Comparison of ENCODE assay signal across 8 mouse cellular contexts in genomic region chr11:119036934-119037779, GRCm38 (mm10). TPM values are rescaled to one million over a fixed set of nuclear protein-coding genes. Genes with fewer than 3 reads are reported as not detected.
DNase-seq lines count a peak whose midpoint lies in the region; ATAC-seq and TF ChIP-seq lines count a peak whose summit lies in the region.

No protein-coding gene starts in this region.

- 2% methylated on average over 57 of the region's 57 CpGs for WGBS in lung, embryonic 14.5 days
- WGBS in embryonic facial prominence, embryonic 12.5 days: under 1% methylated on average over 57 of the region's 57 CpGs
- WGBS in hindbrain, embryonic 13.5 days: 3% methylated on average over 57 of the region's 57 CpGs

- H3K9me3 ChIP-seq in lung, embryonic 14.5 days (ENCODE audit: low read depth, low read length): no peaks in the 10 kb centered on the region
- no peaks in the 10 kb centered on the region for H3K9me3 ChIP-seq in embryonic facial prominence, embryonic 12.5 days
- no peaks in the 10 kb centered on the region for H3K9me3 ChIP-seq in hindbrain, embryonic 13.5 days

- peaks cover 9% of the 10 kb centered on the region; the same call in 1 of the 2 replicates for H3K36me3 ChIP-seq in lung, embryonic 14.5 days (ENCODE audit: insufficient read depth)
- peaks cover 8% of the 10 kb centered on the region for H3K36me3 ChIP-seq in embryonic facial prominence, embryonic 12.5 days
- peaks cover 7% of the 10 kb centered on the region for H3K36me3 ChIP-seq in hindbrain, embryonic 13.5 days

- H3K9ac ChIP-seq in lung, embryonic 14.5 days: peak overlapping the region; percentile 53
- peak overlapping the region; percentile 63 for H3K9ac ChIP-seq in embryonic facial prominence, embryonic 12.5 days
- H3K9ac ChIP-seq in hindbrain, embryonic 13.5 days: peak overlapping the region; percentile 68

- H3K27ac ChIP-seq in lung, embryonic 14.5 days (ENCODE audit: low read depth): no peak overlapping the region
- no peak overlapping the region for H3K27ac ChIP-seq in embryonic facial prominence, embryonic 12.5 days
- no peak overlapping the region for H3K27ac ChIP-seq in hindbrain, embryonic 13.5 days

- intact Hi-C loops in left cerebral cortex, postnatal 25 days (cut with DNase I): no loop called here

- DNase-seq in lung, embryonic 14.5 days: peak; percentile 65
- no peak for DNase-seq in lung, postnatal 25 days (ENCODE audit: low spot score)
- peak; percentile 61 for DNase-seq in lung, postnatal 10 days
- DNase-seq in spleen, postnatal 14 days (ENCODE audit: low spot score in 2 of 2): no peak
- DNase-seq in left cerebral cortex, postnatal 25 days (ENCODE audit: low spot score in 2 of 2): no peak
- DNase-seq in gastrocnemius, adult 18-20 months (ENCODE audit: low spot score): no peak

- peaks cover 66% of the 10 kb centered on the region for H3K27me3 ChIP-seq in lung, embryonic 14.5 days (ENCODE audit: insufficient read depth, low read length)
- peaks cover 54% of the 10 kb centered on the region for H3K27me3 ChIP-seq in embryonic facial prominence, embryonic 12.5 days
- H3K27me3 ChIP-seq in hindbrain, embryonic 13.5 days: peaks cover 74% of the 10 kb centered on the region

- no peak for ATAC-seq in lung, embryonic 14.5 days (ENCODE audit: insufficient read depth)
- ATAC-seq in embryonic facial prominence, embryonic 12.5 days (ENCODE audit: insufficient number of reproducible peaks, insufficient read depth, low FRiP score, low TSS enrichment): no peak
- ATAC-seq in hindbrain, embryonic 13.5 days (ENCODE audit: low FRiP score): no peak

- peak overlapping the region; percentile 47 for H3K4me3 ChIP-seq in lung, embryonic 14.5 days (ENCODE audit: low read depth, low read length)
- H3K4me3 ChIP-seq in embryonic facial prominence, embryonic 12.5 days: peak overlapping the region; percentile 47
- H3K4me3 ChIP-seq in hindbrain, embryonic 13.5 days: peak overlapping the region; percentile 43

- H3K4me2 ChIP-seq in lung, embryonic 14.5 days: peak overlapping the region; percentile 94
- peak overlapping the region; percentile 91 for H3K4me2 ChIP-seq in embryonic facial prominence, embryonic 12.5 days (replicated peaks)
- peak overlapping the region; percentile 70 for H3K4me2 ChIP-seq in hindbrain, embryonic 13.5 days

- H3K4me1 ChIP-seq in lung, embryonic 14.5 days (ENCODE audit: insufficient read depth): peaks cover 20% of the 10 kb centered on the region; the same call in 1 of the 2 replicates
- H3K4me1 ChIP-seq in embryonic facial prominence, embryonic 12.5 days: peaks cover 62% of the 10 kb centered on the region
- H3K4me1 ChIP-seq in hindbrain, embryonic 13.5 days (replicated peaks): peaks cover 76% of the 10 kb centered on the region

- no peak for TF ChIP-seq CTCF in lung, embryonic 14.5 days (IDR thresholded peaks at IDR 0.05; ENCODE audit: low read depth)

RNA-seq across cellular contexts. Expression of gene Cbx8, which starts 3.6 kb away (rescaled TPM):
- 8.5 and 8.8 TPM in 2 replicates for polyA plus RNA-seq in lung, embryonic 14.5 days (2014; fragmentation: Nextera tagmentation; extraction: Ambion mirVana)
- polyA plus RNA-seq in embryonic facial prominence, embryonic 12.5 days (2016; fragmentation: Nextera tagmentation; extraction: Ambion mirVana): 9.4 and 10.8 TPM in 2 replicates
- 10.0 and 11.1 TPM in 2 replicates for polyA plus RNA-seq in hindbrain, embryonic 13.5 days (2015; fragmentation: Nextera tagmentation; extraction: Ambion mirVana)
- total RNA-seq in left cerebral cortex, postnatal 25 days (2021): 10 to 100 TPM; 12.9 to 17.7 TPM
- total RNA-seq in gastrocnemius, adult 18-20 months (2021): 1 to 10 TPM; 2.6 to 3.5 TPM

RNA-seq across cellular contexts. Expression of gene Cbx2, which starts 14.4 kb away (rescaled TPM):
- polyA plus RNA-seq in lung, embryonic 14.5 days (2014; fragmentation: Nextera tagmentation; extraction: Ambion mirVana): 35.6 and 43.4 TPM in 2 replicates
- polyA plus RNA-seq in embryonic facial prominence, embryonic 12.5 days (2016; fragmentation: Nextera tagmentation; extraction: Ambion mirVana): 103 and 105 TPM in 2 replicates
- polyA plus RNA-seq in hindbrain, embryonic 13.5 days (2015; fragmentation: Nextera tagmentation; extraction: Ambion mirVana): 20.3 and 24.2 TPM in 2 replicates
- total RNA-seq in left cerebral cortex, postnatal 25 days (2021): 1 to 10 TPM; 2.6 to 3.0 TPM
- total RNA-seq in gastrocnemius, adult 18-20 months (2021): 1 to 10 TPM in 1 of 2 experiments, under 1 TPM in 1; 0.85 to 1.0 TPM

RNA-seq across cellular contexts. Expression of gene Cbx4, which starts 48.9 kb away (rescaled TPM):
- polyA plus RNA-seq in lung, embryonic 14.5 days (2014; fragmentation: Nextera tagmentation; extraction: Ambion mirVana): 13.1 and 13.8 TPM in 2 replicates
- 11.7 and 12.3 TPM in 2 replicates for polyA plus RNA-seq in embryonic facial prominence, embryonic 12.5 days (2016; fragmentation: Nextera tagmentation; extraction: Ambion mirVana)
- 14.1 and 15.8 TPM in 2 replicates for polyA plus RNA-seq in hindbrain, embryonic 13.5 days (2015; fragmentation: Nextera tagmentation; extraction: Ambion mirVana)
- total RNA-seq in left cerebral cortex, postnatal 25 days (2021): 10 to 100 TPM; 59.5 to 66.2 TPM
- total RNA-seq in gastrocnemius, adult 18-20 months (2021): 1 to 10 TPM; 1.6 to 2.5 TPM

RNA-seq across cellular contexts. Expression of gene Enpp7, which starts 49.2 kb away (rescaled TPM):
- not detected in 2 replicates for polyA plus RNA-seq in lung, embryonic 14.5 days (2014; fragmentation: Nextera tagmentation; extraction: Ambion mirVana)
- not detected in 2 replicates for polyA plus RNA-seq in embryonic facial prominence, embryonic 12.5 days (2016; fragmentation: Nextera tagmentation; extraction: Ambion mirVana)
- polyA plus RNA-seq in hindbrain, embryonic 13.5 days (2015; fragmentation: Nextera tagmentation; extraction: Ambion mirVana): not detected in 2 replicates
- total RNA-seq in left cerebral cortex, postnatal 25 days (2021): not detected
- not detected for total RNA-seq in gastrocnemius, adult 18-20 months (2021)

Comparison
In these comparisons a context has a peak if more than half of its experiments do, and no peak if none do; other contexts are left out.
1. DNase-seq: peak in lung, embryonic 14.5 days (single experiment) and lung, postnatal 10 days (single experiment); none in lung, postnatal 25 days (single experiment), spleen, postnatal 14 days (0 of 2), left cerebral cortex, postnatal 25 days (0 of 2) and gastrocnemius, adult 18-20 months (single experiment).
2. Peak in every context shown above with its lines, with median percentiles within 50 percentile points of each other: H3K4me2 ChIP-seq, H3K4me3 ChIP-seq and H3K9ac ChIP-seq.